Mouse (Mus musculus) lung, postnatal 4 days (tissue): ENCODE results near the gene Hbp1.

ENCODE experiments used
- DNase-seq, 2 experiments: peaks; one replicate each; pipeline ENCODE4 v3.0.0; 2021

Hbp1 gene

GRCm38 (mm10) chr12:31949193-31949741 is 1.1 kb downstream of the Hbp1 start:
- DNase-seq: peak; percentile 94 to 97

- DNase-seq: no peak
Measured at GRCm38 (mm10) chr12:31948101-31949000, 2.0 kb downstream of the Hbp1 start.

- DNase-seq: peak in 1 of 2 experiments; percentile 26
Measured at GRCm38 (mm10) chr12:31947476-31947875, 2.9 kb downstream of the Hbp1 start.

- DNase-seq: no peak
Measured at GRCm38 (mm10) chr12:31944405-31944804, 5.9 kb downstream of the Hbp1 start.

- no peak for DNase-seq
Measured at GRCm38 (mm10) chr12:31943020-31943654, 7.2 kb downstream of the Hbp1 start.

GRCm38 (mm10) chr12:31939026-31939425 is 11.3 kb downstream of the Hbp1 start:
- no peak for DNase-seq

GRCm38 (mm10) chr12:31938391-31938997 is 11.8 kb downstream of the Hbp1 start:
- no peak for DNase-seq

- DNase-seq: no peak
Measured at GRCm38 (mm10) chr12:31937613-31938012, 12.7 kb downstream of the Hbp1 start.

- DNase-seq: no peak
Measured at GRCm38 (mm10) chr12:31936657-31937300, 13.6 kb downstream of the Hbp1 start.

- no peak for DNase-seq
Measured at GRCm38 (mm10) chr12:31931818-31932217, 18.5 kb downstream of the Hbp1 start.

GRCm38 (mm10) chr12:31928498-31928897 is 21.8 kb downstream of the Hbp1 start:
- DNase-seq: no peak

- DNase-seq: peak; percentile 66 to 67
Measured at GRCm38 (mm10) chr12:31926661-31927061, 23.7 kb downstream of the Hbp1 start.

- no peak for DNase-seq
Measured at GRCm38 (mm10) chr12:31925343-31925742, 25.0 kb downstream of the Hbp1 start.

GRCm38 (mm10) chr12:31924135-31924534 is 26.2 kb downstream of the Hbp1 start:
- DNase-seq: no peak

GRCm38 (mm10) chr12:31920464-31921405 is 29.6 kb downstream of the Hbp1 start:
- DNase-seq: no peak

GRCm38 (mm10) chr12:31917245-31917644 is 33.1 kb downstream of the Hbp1 start:
- DNase-seq: peak in 1 of 2 experiments; percentile 41

GRCm38 (mm10) chr12:31916691-31917090 is 33.6 kb downstream of the Hbp1 start:
- DNase-seq: no peak

GRCm38 (mm10) chr12:31913614-31914013 is 36.7 kb downstream of the Hbp1 start:
- no peak for DNase-seq

- no peak for DNase-seq
Measured at GRCm38 (mm10) chr12:31912966-31913551, 37.3 kb downstream of the Hbp1 start.

- DNase-seq: no peak
Measured at GRCm38 (mm10) chr12:31907436-31907835, 42.9 kb downstream of the Hbp1 start.
